Mouse (Mus musculus): ENCODE measurements around the gene Gm6890. TPM values are rescaled to one million over a fixed set of nuclear protein-coding genes. Genes with fewer than 3 reads are reported as not detected.
"Not testable (repeated sequence)": the region's sequence is repeated elsewhere in the genome, so short reads cannot be mapped to it uniquely, and the experiment has no call there.

Gm6890 gene
- polyA plus RNA-seq (2012; rRNA removed), result not detected in 2 replicates

- not testable (repeated sequence) for H3K4me1 ChIP-seq (ENCODE audit: control insufficient read depth, insufficient read depth, low read length); H3K4me3 ChIP-seq (replicated peaks; ENCODE audit: extremely low read depth, low read depth, low read length); DNase-seq
- WGBS, result 82% methylated on average over 9 of the region's 9 CpGs
These were observed at the start of gene Gm6890 for GRCm38 (mm10) chrX:74740627-74741026. TSS of gene Gm6890 (plus strand) at chrX:74740927.

- H3K4me1 ChIP-seq (ENCODE audit: control insufficient read depth, insufficient read depth, low read length); H3K4me3 ChIP-seq (replicated peaks; ENCODE audit: extremely low read depth, low read depth, low read length); DNase-seq: not testable (repeated sequence)
- 86% methylated on average over 10 of the region's 10 CpGs for WGBS
These were observed 14.5 kb upstream of the Gm6890 start for GRCm38 (mm10) chrX:74726195-74726594.

GRCm38 (mm10) chrX:74770715-74771114, 30.0 kb downstream of the Gm6890 start:
- WGBS, result no CpG with 5 or more reads among the region's 1 CpGs
- not testable (repeated sequence) for H3K4me3 ChIP-seq (replicated peaks; ENCODE audit: extremely low read depth, low read depth, low read length); H3K4me1 ChIP-seq (ENCODE audit: control insufficient read depth, insufficient read depth, low read length); DNase-seq

Other genes starting within 250 kb of the Gm6890 start
- not detected in 2 replicates for gene Olfr1326-ps1, start 166.0 kb upstream of the Gm6890 start, polyA plus RNA-seq (2012; rRNA removed)
- not detected in 2 replicates for gene Olfr1325, start 148.2 kb upstream of the Gm6890 start, polyA plus RNA-seq (2012; rRNA removed)
- 0.11 and 0.17 TPM in 2 replicates for gene Gm5640, start 95.3 kb upstream of the Gm6890 start, polyA plus RNA-seq (2012; rRNA removed)
- gene Gm5936, start 96.3 kb downstream of the Gm6890 start, polyA plus RNA-seq (2012; rRNA removed), result 0.15 TPM in 1 of 2 replicates, not detected in the other